Mouse (Mus musculus): Measurements from ENCODE around the gene C3. TPM values are rescaled to one million over a fixed set of nuclear protein-coding genes. Genes with fewer than 3 reads are reported as not detected.

The C3 gene
- total RNA-seq, 2 experiments from 2014 or later, result 0.29 to 0.42 TPM

DNA sequence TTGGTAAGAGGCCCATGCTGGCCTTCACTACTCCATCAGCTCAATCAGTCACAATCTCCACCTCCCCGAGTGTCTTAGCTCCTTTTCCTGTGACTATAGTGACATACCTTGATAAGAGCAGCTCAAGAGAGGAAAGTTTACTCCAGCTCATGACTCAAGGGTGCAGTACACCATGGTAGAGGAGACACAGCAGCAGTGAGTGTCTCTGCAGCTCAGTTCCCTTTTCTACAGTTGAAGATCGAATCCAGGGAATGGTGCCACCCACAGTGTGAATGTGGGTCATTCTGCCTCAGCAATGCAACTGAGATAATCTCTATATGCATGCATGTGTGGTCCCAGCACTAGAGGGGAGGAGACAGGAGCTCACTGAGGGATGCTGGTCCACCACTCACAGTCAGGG, 42.3 kb downstream of the C3 start:
- H3K27ac ChIP-seq, result no peak overlapping the region
- intact Hi-C loops (cut with DNase I), result no loop called here
- TF ChIP-seq CTCF (IDR thresholded peaks at IDR 0.05), result no peak
- DNase-seq (ENCODE audit: extremely low spot score in 1 of 2, low spot score in 2 of 2), result no peak
- H3K4me3 ChIP-seq, result no peak overlapping the region

DNA sequence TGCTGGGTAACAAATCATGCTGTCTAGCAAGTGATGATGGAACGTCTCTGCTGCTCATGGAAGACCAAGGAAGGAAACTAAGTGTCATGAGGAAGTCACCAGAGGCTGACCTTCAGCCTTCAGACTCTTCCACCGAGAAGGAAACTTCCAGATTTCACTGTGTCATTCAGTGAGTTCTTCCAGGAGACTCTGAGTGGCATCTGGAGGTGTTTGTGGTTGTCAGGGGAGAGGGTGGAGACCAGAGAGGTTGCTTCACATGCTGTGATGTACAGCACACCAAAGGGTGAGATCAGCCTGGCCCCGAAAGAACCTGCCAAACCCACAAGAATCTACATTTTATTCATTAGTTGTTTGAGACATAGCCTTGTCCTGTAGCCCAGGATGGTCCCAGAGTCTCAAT, 45.1 kb downstream of the C3 start:
- no peak for TF ChIP-seq CTCF (IDR thresholded peaks at IDR 0.05)
- DNase-seq (ENCODE audit: extremely low spot score in 1 of 2, low spot score in 2 of 2), result no peak
- Histone ChIP-seq H3K4me3 (no peak overlapping the region), H3K27ac (no peak overlapping the region)
- intact Hi-C loops (cut with DNase I), result no loop called here

DNA sequence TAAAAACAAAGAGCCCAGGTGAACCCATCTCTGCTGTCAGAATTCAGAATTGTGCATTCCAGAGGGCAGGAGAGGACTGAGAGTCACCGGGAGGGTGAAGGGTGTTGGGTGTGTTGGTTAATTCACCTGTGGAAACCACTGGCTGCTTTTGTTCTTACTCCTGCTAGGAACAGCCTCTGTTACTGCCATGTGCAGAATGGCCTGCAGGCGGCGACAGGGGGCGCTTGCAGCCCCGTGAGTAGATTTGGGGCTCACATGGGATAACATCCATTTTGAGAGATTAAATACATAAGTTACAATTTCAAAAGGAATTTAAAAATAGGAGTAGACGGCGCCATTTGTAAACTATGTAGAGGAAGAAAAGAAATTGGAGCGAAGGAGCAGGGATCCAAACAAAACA, 47.6 kb downstream of the C3 start:
- Histone ChIP-seq H3K27ac (no peak overlapping the region), H3K4me3 (no peak overlapping the region)
- intact Hi-C loops (cut with DNase I), result no loop called here
- TF ChIP-seq CTCF (IDR thresholded peaks at IDR 0.05), result peak; percentile 46
- DNase-seq (ENCODE audit: extremely low spot score in 1 of 2, low spot score in 2 of 2), result no peak

GRCm38 (mm10) chr17:57173351-57173750, 54.6 kb downstream of the C3 start:
- DNase-seq (ENCODE audit: extremely low spot score in 1 of 2, low spot score in 2 of 2), result no peak
- intact Hi-C loops (cut with DNase I), result no loop called here
- Histone ChIP-seq H3K4me3 (no peak overlapping the region), H3K27ac (no peak overlapping the region)
- TF ChIP-seq CTCF (IDR thresholded peaks at IDR 0.05), result no peak

GRCm38 (mm10) chr17:57172378-57172777, 55.6 kb downstream of the C3 start:
- H3K27ac ChIP-seq, result no peak overlapping the region
- DNase-seq (ENCODE audit: extremely low spot score in 1 of 2, low spot score in 2 of 2), result no peak
- TF ChIP-seq CTCF (IDR thresholded peaks at IDR 0.05), result no peak
- intact Hi-C loops (cut with DNase I), result no loop called here
- no peak overlapping the region for H3K4me3 ChIP-seq

DNA sequence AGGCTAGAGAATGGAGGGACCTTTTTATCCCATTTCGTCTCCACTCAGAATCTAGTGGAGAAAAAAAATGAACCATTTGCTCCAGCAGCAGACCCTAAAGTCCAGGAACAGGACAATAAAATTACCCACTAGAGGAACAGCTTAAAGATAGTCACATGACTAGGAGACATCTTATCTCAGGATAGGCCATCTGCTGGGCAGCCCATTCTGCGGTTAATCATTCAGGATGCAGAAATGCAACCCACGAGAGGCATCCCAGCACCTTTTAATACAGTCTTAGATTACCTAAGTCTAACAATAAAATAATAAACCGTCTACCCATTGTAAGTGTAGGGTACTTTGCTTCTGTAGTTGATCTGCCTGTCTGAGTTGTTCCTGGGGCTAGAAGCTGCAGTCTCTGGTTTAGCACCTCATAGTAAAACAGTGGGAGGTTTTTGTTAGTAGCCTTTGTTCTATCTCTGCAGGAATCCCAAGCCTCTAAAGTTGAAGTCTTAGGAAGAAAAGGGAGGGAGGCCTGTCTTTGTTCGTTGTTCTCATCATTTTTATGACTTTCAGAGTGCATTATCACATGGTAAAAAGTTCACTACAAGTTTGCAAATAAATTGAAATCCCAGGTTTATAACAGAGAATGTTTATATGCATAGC, 57.2 kb downstream of the C3 start:
- Histone ChIP-seq H3K27ac (no peak overlapping the region), H3K4me3 (no peak overlapping the region)
- intact Hi-C loops (cut with DNase I), result no loop called here
- DNase-seq (ENCODE audit: extremely low spot score in 1 of 2, low spot score in 2 of 2), result no peak
- TF ChIP-seq CTCF (IDR thresholded peaks at IDR 0.05), result no peak

DNA sequence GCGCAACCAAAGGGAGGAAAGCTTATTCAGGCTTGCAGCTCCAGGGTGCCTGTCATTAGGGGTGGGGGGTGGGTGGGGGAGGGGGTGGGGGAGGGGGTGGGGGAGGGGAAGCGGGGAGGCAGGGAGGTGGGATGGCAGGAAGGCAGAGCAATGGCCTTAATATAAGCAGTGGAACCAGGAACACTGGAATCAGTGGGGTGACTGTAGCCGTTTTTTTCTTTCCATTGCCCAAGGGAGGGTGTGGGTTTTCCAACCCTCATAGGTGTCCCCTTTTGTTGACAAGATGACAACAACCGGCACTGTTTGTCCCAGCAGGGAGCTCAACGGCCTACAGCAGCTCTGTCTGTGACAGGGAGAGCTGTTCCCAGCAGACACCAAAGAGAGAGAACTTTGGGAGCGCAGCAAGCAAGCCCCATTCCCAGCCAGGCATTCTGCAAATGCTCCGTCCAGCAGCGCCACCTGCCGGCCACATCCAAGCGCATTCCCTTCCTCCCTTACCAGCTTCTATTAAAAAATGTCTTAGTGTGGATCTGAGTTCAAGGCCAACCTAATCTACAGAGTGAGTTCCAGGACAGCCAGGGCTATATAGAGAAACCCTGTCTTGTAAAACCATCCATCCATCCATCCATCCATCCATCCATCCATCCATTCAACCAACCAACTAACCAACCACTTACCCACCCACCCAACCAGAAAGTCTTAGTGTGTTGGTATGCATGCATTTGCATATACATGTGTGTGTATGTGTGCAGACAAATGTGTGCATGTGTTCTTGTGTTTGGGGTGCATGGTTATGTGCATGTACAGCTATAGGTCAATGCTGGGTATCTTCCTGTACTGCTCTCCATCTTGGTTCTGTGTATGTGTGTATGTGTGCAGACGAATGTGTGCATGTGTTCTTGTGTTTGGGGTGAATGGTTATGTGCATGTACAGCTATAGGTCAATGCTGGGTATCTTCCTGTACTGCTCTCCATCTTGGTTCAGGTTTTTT, 60.8 kb downstream of the C3 start:
- no peak overlapping the region for H3K27ac ChIP-seq
- intact Hi-C loops (cut with DNase I), result loop anchor here (1.0 to 5.0 kb wide), 4 partner anchors 62 to 360 kb away; partner anchors contain the start of genes Alkbh7 and Tnfsf9
- H3K4me3 ChIP-seq, result no peak overlapping the region
- DNase-seq (ENCODE audit: extremely low spot score in 1 of 2, low spot score in 2 of 2), result peak; percentile 82 to 91
- peak; percentile 85 for TF ChIP-seq CTCF (IDR thresholded peaks at IDR 0.05)

Small RNA genes within 50 kb of the gene (microRNA-seq; reads per million reads assigned to microRNA genes)
- gene Mir6978, result 0 to 0.24 reads per million in 2 experiments

Other genes starting within 250 kb of the C3 start
- gene Acer1, start 246.0 kb downstream of the C3 start, total RNA-seq (2021), result not detected
- gene Clpp, start 237.8 kb downstream of the C3 start, total RNA-seq (2021), result 10 to 100 TPM; 62.4 to 64.7 TPM
- gene Alkbh7, start 230.8 kb downstream of the C3 start, total RNA-seq (2021), result 10 to 100 TPM; 22.8 to 26.9 TPM
- not detected for gene Pspn, start 228.1 kb downstream of the C3 start, total RNA-seq (2021)
- gene Gtf2f1, start 216.8 kb downstream of the C3 start, total RNA-seq (2021), result 10 to 100 TPM; 61.0 to 61.2 TPM
- gene Gm17949, start 216.7 kb downstream of the C3 start, total RNA-seq (2021), result under 1 TPM in 1 of 2 experiments, not detected in 1; 0.49 TPM
- gene Khsrp, start 196.6 kb downstream of the C3 start, total RNA-seq (2021), result 100 to 1,000 TPM; 107 to 110 TPM
- gene Slc25a41, start 186.5 kb downstream of the C3 start, total RNA-seq (2021), result not detected
- under 1 TPM in 1 of 2 experiments, not detected in 1; 0.77 TPM for gene Crb3, start 169.0 kb downstream of the C3 start, total RNA-seq (2021)
- gene Slc25a23, start 168.3 kb downstream of the C3 start, total RNA-seq (2021), result 100 to 1,000 TPM; 322 to 366 TPM
- 1 to 10 TPM; 1.0 to 1.5 TPM for gene Dennd1c, start 149.6 kb downstream of the C3 start, total RNA-seq (2021)
- 100 to 1,000 TPM; 584 to 587 TPM for gene Tubb4a, start 140.4 kb downstream of the C3 start, total RNA-seq (2021)
- under 1 TPM; 0.27 to 0.44 TPM for gene Tnfsf9, start 122.8 kb downstream of the C3 start, total RNA-seq (2021)
- under 1 TPM in 1 of 2 experiments, not detected in 1; 0.58 TPM for gene Cd70, start 78.4 kb downstream of the C3 start, total RNA-seq (2021)
- not detected for gene Tnfsf14, start 34.0 kb downstream of the C3 start, total RNA-seq (2021)
- gene Gpr108, start 20.3 kb upstream of the C3 start, total RNA-seq (2021), result 10 to 100 TPM; 24.4 to 24.7 TPM
- gene Trip10, start 21.3 kb upstream of the C3 start, total RNA-seq (2021), result 10 to 100 TPM in 1 of 2 experiments, 1 to 10 TPM in 1; 9.9 to 10.5 TPM
- gene Vav1, start 51.0 kb upstream of the C3 start, total RNA-seq (2021), result 1 to 10 TPM; 3.1 to 3.5 TPM
- gene Adgre1, start 130.6 kb upstream of the C3 start, total RNA-seq (2021), result 1 to 10 TPM; 2.8 to 4.6 TPM